Mouse (Mus musculus) monocyte, adult 2 months (primary cell): ENCODE measurements around the gene Sec61b.

Experiments
- DNase-seq, 2 experiments: peaks; one replicate each; pipeline ENCODE4 v3.0.0; 2022; ENCODE audit warnings: low spot score in 2 of 2, low read depth in 1 of 2

The Sec61b gene

DNA sequence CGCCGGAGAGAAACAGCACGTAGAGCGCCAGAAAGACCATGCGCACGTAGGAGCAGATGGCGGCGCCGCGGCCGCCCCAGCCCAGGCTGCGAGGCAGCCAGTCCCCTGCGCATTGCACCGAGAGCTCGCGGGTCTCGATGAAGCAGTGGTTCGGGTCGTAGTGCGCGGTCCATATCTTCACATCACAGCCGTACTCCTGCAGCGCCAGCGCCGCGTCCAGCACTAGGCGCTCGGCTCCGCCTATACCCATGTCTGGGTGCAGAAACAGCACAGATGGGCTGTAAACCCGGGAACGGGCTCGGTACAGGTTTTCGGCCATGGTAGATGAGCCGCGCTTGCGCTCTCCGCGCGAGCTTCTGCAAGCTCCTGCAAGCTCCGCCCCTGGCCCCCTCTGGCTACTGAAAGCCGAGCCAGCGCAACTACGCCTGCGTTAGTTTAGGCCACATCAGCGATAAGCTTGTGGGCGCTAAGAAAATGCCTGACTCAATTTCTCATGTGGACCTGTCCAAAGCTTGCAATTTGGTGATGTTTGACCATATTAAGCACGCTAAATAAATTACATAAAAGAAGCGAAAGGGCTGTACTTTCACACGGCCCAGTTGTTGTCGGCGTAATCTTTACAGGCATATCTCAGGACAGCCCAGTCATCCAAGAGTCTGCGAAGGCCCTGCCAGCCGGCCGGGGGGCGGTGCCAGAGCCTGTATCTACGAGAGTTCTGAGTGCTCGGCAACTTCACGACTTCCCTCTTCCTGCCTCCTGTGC is at the start of gene Sec61b, which contains the start of gene Alg2:
Sec61b (plus strand) TSS at position 691 of the 762 bp plus-strand sequence.
Alg2 (minus strand) TSS at position 366 of the 762 bp plus-strand sequence.
- DNase-seq, result peak; percentile 90 to 94

DNA sequence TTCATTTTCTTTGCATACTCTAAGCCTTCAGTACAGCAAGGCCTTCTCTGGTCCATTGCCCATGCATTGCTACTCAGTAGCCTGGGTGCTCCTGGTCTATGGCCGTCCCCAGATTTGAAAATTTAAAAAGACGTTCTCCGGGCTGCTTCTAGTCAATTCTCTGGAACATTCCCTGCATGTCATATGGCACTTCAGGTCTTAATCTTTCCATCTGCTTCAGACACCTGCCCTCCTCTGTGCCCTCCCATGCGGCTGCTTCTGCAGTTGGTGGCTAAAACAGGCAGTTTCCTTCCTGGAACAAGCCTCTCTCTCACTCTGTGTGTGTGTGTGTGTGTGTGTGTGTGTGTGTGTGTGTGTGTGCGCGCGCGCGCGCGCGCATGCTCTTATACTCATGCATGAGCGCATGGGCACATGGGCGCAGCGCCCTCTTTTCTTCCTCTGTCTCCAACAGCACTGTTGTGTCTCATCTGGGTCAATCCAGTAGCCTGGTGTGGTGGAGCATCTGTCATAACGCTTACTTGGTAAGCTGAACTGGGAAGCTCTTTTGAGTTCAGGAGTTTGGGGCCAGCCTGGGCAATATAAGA is 49.1 kb upstream of the Sec61b start:
- no peak for DNase-seq

DNA sequence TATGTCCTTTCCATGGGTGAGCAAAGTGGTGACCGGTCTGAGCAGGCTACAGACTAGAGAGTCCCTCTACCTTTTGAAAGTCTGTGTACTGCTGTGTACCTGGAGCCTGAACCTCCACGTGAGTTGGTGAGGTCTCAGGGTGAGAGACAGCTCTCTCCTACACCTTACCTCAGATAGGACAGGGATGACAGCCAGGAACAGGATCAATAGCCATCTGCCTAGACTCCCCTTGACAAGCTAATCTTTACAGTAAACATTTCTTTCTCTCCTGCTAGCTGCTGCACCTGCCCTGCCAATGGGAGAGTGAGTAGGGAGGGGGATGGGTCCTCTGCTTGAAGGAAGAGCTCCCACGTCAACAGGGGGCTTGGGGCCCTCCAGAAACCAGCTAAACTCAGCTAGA is 46.9 kb upstream of the Sec61b start:
- no peak for DNase-seq

DNA sequence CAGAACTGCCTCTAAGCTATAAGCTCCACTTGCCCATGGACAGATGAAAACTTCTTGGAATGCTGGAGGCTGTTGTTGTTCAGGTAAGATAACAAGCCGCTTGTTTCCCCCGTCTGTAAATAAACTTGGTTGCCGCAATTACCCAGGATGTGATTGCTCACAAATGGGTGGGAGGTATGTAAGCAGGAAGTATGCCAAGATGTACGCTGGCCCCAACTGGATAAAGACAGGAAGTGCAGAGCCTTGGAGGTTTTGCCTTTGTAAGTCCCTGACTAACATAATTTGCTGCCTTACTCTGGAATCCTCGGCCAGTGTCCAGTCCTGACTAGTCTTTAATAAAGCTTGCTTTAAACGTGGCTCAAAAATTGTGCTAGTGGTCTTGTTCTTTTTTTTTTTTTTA is 43.9 kb upstream of the Sec61b start:
- no peak for DNase-seq

DNA sequence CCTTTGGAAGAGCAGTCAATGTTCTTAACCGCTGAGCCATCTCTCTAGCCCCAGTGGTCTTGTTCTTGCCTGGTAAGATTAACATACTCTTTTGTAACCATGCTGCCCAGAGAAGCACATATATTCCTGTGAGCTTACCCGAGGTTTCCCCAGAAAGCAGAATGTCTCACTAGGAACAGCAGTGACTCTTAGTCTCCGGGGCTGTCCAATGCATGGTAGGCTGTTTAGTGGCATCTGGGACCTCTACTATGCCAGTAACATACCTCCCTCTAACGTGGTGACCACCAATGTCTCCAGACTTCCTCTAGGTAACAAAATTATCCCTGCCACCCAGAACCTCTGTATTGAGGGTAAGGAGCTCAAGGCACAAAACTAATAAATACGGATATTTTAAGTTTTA is 43.4 kb upstream of the Sec61b start:
- DNase-seq, result no peak

DNA sequence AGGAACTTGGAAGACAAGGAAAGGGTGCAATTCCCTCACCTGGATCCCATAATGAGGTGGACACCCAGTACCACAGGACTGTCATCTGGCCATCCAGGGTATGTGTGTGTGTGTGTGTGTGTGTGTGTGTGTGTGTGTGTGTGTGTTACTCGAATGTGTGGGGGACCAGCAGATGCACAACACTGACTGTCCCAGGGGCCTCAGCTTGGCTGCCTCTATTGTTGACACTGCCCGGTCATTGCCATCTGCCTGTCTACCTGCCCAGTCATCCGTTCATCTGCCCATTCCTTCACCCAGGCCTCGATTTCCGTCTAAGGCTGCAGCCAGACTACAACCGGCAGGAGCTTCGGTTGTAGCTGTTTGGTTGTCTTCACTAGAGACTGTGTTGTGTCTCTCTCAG is 41.7 kb upstream of the Sec61b start:
- DNase-seq, result no peak

DNA sequence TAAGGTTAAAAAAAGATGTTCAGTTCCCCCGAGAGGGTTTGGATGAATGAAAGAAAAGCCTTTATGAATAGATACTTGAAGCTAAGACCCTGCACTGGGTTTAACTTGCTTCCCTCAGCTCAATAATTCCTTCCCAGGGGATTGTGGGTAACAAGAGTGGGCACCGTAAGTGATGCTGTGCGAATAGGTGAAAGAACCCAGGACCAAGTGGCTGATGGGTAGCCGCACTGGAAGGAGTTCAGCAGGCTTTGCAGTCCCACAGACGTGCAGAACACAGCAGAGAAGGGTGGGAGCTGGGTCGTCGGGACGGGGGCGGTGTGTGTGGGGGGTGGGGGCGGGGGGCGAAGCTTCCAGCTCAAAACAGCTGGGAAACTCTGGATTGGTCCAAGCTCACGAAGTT is 39.3 kb upstream of the Sec61b start:
- DNase-seq, result no peak

DNA sequence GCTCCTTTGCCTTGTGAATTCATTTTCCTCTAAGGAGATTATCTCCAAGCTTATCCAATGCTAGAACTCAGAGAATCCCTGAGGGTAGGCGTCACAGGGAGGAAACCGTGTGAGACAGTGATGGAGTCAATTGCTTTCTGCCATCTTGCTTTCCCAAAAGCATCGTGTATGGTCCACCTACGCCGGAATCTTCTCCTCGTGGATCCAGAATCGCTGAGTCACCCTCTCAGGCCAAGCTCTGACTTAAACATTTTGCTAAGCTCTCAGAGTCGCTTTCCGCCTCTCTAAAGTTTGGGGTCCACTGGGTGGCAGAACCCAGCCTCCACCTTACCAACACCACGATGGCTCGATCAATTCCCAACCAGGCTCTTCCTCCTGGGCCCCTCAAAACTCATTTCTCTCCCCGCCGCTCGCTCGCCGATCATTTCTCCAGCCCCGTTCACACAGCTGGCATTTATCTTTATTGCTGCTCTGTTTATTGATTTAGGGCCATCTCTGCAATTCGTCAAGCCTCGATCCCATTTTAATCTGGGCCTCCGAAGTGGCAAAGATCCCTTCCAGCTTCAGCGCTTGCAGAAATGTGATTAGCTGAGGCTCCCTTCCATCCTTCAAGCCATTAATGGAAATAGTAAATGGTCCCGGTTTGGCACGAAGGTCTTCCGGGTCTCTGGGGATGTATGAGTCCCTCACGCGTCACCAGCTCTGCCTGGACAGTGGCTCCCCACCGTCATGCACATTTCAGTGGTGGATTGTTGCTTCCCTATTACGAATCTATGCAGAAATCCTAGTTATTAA is 38.7 kb upstream of the Sec61b start:
- DNase-seq, result no peak

DNA sequence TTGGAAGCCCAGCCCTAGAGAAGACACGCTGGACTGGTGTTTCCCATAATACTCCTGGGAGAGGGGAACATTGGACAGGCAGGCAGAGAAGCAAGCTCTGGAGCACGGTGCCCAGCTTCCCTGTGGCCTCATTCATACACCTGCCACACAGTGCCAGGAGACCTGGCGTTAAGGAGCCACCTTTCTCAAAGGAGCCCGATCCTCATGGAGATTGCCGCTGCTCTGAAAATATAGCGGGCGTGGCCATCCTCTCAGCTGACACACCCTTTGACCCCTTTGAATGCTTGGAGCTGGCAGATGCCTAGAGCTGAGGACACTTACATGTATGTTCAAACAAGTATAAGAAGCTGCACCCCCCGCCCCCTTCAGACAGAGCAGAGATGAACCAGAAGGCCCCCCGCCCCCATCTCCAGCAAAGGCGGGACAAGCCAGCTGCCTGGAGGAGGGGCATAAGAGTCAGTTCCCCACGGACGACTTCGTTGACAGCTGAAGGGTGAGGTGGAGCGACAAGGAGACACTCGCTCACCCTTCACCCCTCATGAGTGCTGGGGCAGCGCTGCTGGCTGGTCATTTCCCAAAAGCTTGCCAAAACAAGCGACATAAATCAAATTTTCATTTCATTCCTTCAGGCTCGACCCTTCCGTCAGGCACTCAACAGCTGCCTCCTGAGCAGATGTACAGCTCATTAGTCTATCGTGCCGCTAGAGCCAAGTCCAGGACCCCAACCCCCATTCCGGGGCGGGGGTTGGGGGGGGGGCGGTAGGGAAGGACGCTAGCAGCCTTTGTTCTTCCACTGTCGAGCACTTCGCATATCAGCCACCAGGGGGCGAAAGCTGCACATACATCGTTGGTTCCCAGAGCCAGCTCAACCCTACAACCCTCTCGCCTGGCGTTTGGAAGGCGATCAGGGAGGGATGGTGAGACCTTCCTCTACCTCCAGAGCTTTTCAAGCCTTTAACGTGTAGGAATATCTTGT is 36.8 kb upstream of the Sec61b start:
- DNase-seq, result peak in 1 of 2 experiments; percentile 29

DNA sequence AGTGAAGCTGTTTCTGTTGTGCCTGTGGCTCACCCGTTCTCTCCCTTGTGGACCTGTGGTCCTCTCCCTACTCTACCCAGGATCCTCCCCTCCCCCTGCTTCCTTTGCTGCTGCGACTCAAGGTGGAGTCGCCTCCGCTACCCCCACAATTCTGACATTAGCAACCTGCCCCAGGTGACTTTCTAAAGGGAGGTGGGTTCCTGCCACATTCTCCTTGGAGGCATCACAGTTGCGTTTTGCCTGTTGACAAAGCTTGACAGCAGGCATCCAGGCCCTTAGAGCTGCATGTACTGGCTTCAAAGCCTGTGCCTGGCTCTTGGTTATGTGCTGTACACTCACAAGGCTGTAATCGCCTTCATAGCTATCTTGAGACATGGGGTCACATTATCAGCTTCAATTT is 35.5 kb upstream of the Sec61b start:
- no peak for DNase-seq

DNA sequence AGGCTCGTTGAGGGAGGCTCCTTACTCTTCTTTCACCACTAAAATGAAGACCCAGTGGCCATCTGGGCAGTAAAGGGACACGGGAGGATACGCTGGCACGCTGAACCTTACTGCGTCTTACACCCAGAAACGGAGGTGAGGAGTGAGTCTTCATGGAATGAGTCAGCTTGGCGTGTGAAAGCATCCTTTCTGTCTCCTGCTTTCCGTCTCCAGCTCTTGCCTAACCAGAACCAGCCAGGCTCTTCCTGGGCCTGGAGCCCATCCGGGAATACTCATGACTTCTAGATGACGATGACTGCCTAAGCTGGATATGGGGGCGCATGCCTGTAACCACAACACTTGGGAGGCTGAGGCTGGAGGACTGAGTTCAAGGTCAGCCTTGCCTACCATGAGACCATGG is 33.5 kb upstream of the Sec61b start:
- DNase-seq, result no peak

DNA sequence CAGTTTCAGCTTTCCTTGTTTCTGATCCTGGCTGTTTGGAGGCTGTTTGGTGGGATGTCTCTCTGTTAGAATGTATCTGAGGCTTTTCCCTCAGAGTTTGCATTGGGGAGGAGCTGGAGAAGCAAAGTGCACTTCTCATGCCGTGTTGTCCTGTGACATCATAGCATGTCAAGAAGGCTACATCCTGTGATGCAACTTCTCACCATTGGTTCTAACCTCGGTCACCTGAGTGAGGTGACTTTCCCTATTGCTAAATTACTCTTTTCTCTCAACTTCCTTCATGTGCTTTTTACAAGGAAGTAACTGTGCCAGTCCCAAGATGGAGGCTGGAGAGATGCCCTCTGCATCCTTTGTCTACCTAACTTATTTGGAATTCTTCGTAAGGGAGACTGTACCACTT is 25.9 kb upstream of the Sec61b start:
- DNase-seq, result no peak

DNA sequence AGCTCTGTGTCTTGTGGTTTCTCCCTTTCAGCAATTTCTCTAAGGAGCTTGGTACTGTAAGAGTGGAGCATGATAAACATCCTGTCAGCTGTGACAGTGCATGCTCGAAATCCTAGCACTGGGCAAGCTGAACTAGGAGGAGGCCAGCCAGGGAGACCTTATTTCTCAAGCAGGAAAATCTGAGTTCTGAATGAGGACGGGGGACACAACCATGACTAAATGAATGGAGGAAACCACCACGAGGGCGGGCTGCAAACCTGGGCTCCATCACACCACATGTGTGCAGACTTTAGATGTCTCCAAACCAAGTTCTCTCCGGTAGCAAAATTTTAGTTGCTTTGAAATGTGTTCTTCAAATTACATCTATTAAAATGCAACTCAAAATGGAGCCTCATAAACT is 25.3 kb upstream of the Sec61b start:
- DNase-seq, result no peak

DNA sequence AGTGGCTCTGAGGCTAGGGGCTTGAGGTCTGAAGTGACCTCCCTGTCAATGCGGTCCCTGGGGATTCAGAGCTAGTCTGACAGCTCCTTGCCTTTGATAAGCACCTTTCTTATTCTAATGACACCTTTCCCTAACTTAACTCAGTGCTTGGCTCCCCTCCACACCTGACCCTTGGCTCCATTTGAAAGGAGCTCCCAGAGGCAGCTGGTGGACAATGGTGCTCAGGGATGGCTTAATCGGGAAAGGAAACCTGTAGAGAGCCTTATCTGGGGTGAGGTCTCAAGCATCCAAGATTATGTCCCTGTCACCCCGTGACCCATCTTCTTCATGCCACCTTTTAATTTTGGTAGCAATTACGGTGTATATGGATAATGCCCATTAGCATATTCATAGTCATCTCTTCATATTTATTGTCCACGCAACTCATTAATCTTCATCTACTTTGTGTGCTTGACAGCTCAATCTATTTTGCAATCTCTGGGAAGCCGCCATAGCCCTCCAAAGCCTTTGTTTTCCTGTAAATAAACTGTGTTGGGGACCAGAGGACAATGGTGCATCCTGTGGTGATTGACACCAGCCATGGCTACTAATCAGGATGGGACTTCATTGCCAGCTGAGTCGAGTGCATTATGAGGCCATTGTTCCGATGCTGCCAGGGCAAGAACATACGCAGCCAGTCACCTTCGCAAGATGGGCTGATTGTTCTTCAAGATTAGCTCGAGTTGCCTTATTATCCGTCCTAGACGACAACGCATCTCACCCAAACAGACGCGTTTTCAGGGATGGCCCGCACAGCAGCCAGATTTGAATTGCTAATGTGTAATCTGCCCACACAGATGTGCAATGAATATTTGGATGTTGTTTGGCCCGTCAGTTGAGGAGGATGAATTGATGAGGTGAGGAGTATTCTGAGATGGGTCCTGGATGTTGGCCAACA is 24.6 kb upstream of the Sec61b start:
- DNase-seq, result no peak

DNA sequence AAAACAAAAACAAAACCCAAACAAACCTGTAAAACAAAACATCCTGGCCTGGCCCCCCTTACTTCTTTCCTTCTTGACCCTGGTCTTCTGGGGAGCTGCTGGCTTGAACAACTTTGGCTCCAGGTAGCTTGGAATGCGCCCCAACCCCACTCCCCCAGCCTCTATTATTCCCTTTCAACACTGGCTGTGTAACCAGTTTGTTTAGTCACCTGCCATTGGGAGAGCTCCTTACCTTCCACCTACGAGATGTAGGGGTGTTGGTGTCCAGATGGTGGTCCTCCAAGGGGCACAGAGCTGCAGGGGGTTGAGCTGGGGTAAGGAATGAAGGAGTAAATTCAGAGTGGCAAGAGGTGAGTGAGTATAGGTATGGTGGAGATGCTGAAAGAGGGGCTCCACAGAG is 7.3 kb upstream of the Sec61b start:
- DNase-seq, result no peak

DNA sequence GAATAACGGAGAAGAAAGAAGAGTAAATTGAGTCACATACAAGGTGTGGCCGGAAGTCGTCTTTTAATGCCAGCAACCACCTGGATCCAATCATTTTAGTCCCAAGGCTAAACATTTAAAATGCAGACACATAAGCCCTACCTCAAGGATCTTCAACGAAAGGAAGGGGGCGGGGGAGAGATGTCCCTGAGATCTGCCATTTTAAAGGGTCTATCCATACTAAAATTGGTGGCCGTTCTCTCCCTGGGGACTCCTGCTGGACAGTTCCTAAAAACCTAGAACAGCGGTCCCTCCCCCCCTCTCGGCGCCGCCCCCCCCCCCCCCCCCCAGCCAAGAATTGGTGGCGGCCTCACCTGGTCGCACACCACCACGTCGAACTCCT is 881 bp upstream of the Sec61b start:
- DNase-seq, result no peak

DNA sequence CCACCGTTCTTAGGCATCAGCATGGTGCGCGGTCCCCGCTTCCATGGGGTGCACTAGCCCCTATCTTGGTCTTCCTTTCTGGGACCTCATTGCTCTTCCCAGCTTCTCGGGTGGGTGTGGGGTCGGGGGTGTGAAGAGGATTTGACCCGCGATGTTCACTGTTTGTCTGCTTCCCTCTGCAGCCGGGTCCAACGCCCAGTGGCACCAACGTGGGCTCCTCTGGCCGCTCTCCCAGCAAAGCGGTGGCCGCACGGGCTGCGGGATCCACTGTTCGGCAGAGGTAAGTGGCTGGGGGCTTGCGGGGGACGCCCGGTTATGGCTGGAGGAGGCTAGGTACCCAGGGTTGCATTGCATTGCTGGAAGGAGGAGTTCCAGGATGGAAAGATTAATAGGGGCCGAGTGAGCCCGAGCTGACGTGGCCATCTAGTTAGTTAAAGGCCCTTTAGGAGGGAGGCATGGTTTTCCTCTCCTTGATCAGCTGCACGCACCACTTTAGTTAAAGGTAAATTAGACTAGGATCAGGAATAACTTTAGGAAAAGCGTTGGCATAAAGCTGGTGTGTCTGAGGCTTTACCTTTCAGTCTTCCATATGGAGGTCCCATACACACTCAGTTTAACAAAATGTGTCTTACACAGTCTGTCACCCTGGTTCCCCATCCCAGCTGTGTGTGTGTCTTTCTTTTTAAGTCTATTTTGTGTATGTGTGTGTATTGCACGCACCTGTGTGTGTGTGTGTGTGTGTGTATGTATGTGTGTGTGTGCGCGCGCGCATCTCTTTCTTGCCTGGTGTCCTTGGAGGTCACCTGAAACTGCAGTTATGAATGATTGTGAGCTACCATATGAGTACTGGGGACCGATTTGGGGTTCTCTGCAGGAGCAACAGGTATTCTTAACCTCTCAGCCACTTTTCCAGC is 529 bp downstream of the Sec61b start:
- no peak for DNase-seq

DNA sequence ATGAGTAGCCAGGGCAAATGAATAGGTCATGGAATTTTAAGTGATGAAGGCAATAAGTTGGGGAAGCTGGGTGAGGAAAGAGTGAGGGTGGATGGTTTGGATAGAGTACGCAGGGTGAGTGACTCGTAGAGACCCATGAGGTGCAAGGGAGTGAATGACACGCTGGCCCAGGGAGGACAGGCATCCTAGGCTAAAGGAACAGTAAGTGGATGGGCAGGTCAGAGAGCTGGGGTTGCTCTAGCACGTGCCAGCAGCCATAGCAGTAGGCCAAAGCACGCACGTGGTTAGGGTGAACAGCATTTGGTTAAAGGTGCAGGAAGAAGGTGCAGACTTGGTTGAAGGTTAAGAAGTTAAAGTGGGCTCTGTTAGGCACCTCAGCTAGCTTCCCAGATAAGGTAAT is 3.1 kb downstream of the Sec61b start:
- no peak for DNase-seq

DNA sequence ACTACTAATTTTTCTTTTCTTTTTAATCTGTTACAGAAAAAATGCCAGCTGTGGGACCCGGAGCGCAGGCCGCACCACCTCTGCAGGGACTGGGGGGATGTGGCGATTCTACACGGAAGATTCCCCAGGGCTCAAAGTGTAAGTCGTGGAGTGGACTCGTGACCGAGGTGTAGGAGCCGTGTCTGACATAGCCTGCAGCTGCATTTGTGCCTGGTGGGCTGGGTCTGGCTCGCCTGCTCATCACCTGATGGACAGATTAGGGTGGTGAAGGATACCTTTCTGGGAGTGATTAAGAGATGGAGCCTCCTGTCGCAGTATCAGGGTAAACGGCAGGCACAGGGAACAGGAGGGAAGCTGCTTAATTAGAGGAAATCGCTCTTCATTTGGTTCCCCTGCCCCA is 5.6 kb downstream of the Sec61b start:
- no peak for DNase-seq
